Mouse (Mus musculus): ENCODE measurements around the gene Plekho1. TPM values are rescaled to one million over a fixed set of nuclear protein-coding genes. Genes with fewer than 3 reads are reported as not detected.
A peak's percentile ranks its signal among the peaks of the same experiment; 100 is the strongest.
"Not testable (repeated sequence)": the region's sequence is repeated elsewhere in the genome, so short reads cannot be mapped to it uniquely, and the experiment has no call there.

Plekho1 gene
- polyA plus RNA-seq, 1 experiment from 2014 or later: 53.5 TPM

DNA sequence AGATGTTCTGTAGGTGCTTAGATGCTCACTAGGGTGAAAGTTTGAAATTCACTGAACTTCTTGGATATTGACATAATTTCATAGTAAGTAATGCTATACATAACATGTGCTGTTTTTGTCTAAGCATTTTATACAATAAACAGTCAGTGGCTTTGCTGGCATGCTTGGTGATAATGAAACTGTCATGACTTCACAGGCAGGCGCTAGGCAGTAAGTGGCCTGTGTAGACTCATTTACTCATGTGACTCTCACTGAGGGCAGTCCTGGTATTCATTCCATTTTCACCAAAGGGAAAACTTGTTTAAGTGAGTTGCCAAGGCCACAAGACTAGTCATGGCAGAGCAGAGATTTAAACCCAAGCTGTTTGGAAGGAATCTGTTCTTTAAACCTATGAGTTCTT is 26.5 kb downstream of the Plekho1 start:
- TF ChIP-seq CTCF (IDR thresholded peaks at IDR 0.05) (no peak), EP300 (IDR thresholded peaks at IDR 0.05) (no peak)
- no peak overlapping the region for H3K4me2 ChIP-seq (replicated peaks; ENCODE audit: low read depth, low read length)
- 77% methylated on average over 1 of the region's 1 CpGs for WGBS
- H3K27ac ChIP-seq (ENCODE audit: low read length): no peak overlapping the region
- no peaks in the 10 kb centered on the region for H3K9me3 ChIP-seq (ENCODE audit: low read length)
- no peak overlapping the region for H3K9ac ChIP-seq (replicated peaks; ENCODE audit: low read depth)
- DNase-seq (ENCODE audit: low spot score): no peak
- no peak overlapping the region for H3K4me3 ChIP-seq (ENCODE audit: low read depth, low read length)
- H3K4me1 ChIP-seq (ENCODE audit: insufficient read depth, low read depth, low read length): 0 out of 2 replicates have a peak, but pooled peaks cover 4% of the 10 kb centered on the region
- no peaks in the 10 kb centered on the region for H3K36me3 ChIP-seq (ENCODE audit: insufficient read depth, low read length)
- ATAC-seq: no peak
- H3K27me3 ChIP-seq (replicated peaks; ENCODE audit: insufficient read depth, low read length): 0 out of 2 replicates have a peak, but pooled peaks cover 3% of the 10 kb centered on the region

GRCm38 (mm10) chr3:95965518-95966451 is 30.0 kb downstream of the Plekho1 start:
- H3K4me1 ChIP-seq (ENCODE audit: insufficient read depth, low read depth, low read length): no peaks in the 10 kb centered on the region
- H3K4me3 ChIP-seq (ENCODE audit: low read depth, low read length): no peak overlapping the region
- 9% methylated on average over 7 of the region's 7 CpGs for WGBS
- no peaks in the 10 kb centered on the region for H3K36me3 ChIP-seq (ENCODE audit: insufficient read depth, low read length)
- DNase-seq (ENCODE audit: low spot score) (peak; percentile 58), ATAC-seq (peak; percentile 49; the same call in 1 of the 2 replicates)
- H3K4me2 ChIP-seq (replicated peaks; ENCODE audit: low read depth, low read length): 0 out of 2 replicates have a peak overlapping the region, but pooled peaks have one; percentile 19
- TF ChIP-seq CTCF (IDR thresholded peaks at IDR 0.05) (peak; percentile 67), EP300 (IDR thresholded peaks at IDR 0.05) (no peak)
- no peak overlapping the region for H3K9ac ChIP-seq (replicated peaks; ENCODE audit: low read depth)
- no peaks in the 10 kb centered on the region for H3K27me3 ChIP-seq (replicated peaks; ENCODE audit: insufficient read depth, low read length)
- H3K27ac ChIP-seq (ENCODE audit: low read length): no peak overlapping the region
- no peaks in the 10 kb centered on the region for H3K9me3 ChIP-seq (ENCODE audit: low read length)

DNA sequence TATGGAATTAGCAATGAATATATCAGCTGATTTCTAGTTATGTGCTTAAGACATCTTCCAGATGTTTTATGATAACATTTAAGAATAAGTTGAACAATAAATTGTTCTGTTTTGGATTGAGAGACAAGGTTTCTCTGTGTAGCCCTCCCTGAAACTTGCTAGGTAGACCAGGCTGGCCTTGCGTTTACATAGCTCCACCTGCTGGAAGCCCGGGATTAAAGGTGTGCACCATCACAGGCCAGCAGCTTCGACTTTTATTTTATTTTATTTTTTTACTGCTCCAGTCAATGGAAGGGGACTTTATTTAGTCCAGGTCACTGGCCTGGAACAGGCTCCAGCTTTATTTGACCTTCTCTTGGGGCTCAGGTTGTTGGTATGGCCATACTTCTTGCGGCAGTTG is 32.1 kb downstream of the Plekho1 start:
- 35% methylated on average over 4 of the region's 4 CpGs for WGBS
- Histone ChIP-seq H3K27me3 (replicated peaks; ENCODE audit: insufficient read depth, low read length) (no peaks in the 10 kb centered on the region), H3K9ac (replicated peaks; ENCODE audit: low read depth) (no peak overlapping the region), H3K9me3 (ENCODE audit: low read length) (no peaks in the 10 kb centered on the region), H3K36me3 (ENCODE audit: insufficient read depth, low read length) (no peaks in the 10 kb centered on the region), H3K27ac (ENCODE audit: low read length) (no peak overlapping the region), H3K4me1 (ENCODE audit: insufficient read depth, low read depth, low read length) (no peaks in the 10 kb centered on the region), H3K4me3 (ENCODE audit: low read depth, low read length) (no peak overlapping the region), H3K4me2 (replicated peaks; ENCODE audit: low read depth, low read length) (no peak overlapping the region)
- peak; percentile 33 for DNase-seq (ENCODE audit: low spot score)
- ATAC-seq: no peak
- no peak for TF ChIP-seq EP300 (IDR thresholded peaks at IDR 0.05)
- peak; percentile 62 for TF ChIP-seq CTCF (IDR thresholded peaks at IDR 0.05)

DNA sequence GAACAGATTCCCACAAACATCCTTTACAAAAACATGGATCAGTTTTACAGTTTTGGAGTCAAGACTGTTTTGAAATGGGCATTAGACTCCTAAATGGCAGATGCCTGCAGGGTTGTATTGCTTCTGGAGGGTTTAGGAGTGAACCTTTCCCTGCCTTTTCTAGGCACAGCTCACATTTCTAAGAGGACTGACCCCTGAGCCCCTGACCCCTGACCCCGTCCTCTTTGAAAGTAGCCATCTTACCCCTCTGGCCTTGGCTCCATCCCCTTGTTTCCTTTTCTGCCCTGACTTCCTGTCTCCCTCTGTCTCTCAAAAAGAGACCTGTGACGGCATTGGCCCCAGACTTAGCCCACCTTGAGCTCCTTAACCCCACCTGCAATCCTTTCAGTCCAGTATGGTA is 32.6 kb downstream of the Plekho1 start:
- Histone ChIP-seq H3K4me2 (replicated peaks; ENCODE audit: low read depth, low read length) (no peak overlapping the region), H3K27ac (ENCODE audit: low read length) (no peak overlapping the region), H3K9me3 (ENCODE audit: low read length) (no peaks in the 10 kb centered on the region), H3K9ac (replicated peaks; ENCODE audit: low read depth) (no peak overlapping the region), H3K4me1 (ENCODE audit: insufficient read depth, low read depth, low read length) (no peaks in the 10 kb centered on the region), H3K36me3 (ENCODE audit: insufficient read depth, low read length) (no peaks in the 10 kb centered on the region), H3K4me3 (ENCODE audit: low read depth, low read length) (no peak overlapping the region), H3K27me3 (replicated peaks; ENCODE audit: insufficient read depth, low read length) (no peaks in the 10 kb centered on the region)
- DNase-seq (ENCODE audit: low spot score) (no peak), ATAC-seq (no peak)
- no peak for TF ChIP-seq CTCF (IDR thresholded peaks at IDR 0.05)
- no peak for TF ChIP-seq EP300 (IDR thresholded peaks at IDR 0.05)
- WGBS: 36% methylated on average over 2 of the region's 2 CpGs

DNA sequence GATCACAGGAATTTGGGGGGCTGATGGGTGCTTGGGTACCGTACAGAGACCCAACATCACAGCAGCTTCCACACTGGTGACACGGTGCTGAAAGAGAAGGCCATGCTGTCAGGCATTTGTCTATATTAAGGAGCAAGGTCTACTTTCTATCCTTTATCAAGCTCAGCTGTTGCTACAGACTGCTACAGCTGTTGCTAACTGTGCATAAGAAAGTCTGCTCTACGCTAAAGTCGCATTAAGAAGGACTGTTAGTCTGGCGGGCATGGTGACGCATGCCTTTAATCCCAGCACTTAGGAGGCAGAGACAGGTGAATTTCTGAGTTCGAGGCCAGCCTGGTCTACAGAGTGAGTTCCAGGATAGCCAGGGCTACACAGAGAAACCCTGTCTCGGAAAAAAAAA is 33.6 kb downstream of the Plekho1 start:
- not testable (repeated sequence) for H3K4me1 ChIP-seq (ENCODE audit: insufficient read depth, low read depth, low read length); H3K4me3 ChIP-seq (ENCODE audit: low read depth, low read length); H3K27ac ChIP-seq (ENCODE audit: low read length); H3K27me3 ChIP-seq (replicated peaks; ENCODE audit: insufficient read depth, low read length); H3K9me3 ChIP-seq (ENCODE audit: low read length); DNase-seq (ENCODE audit: low spot score); H3K36me3 ChIP-seq (ENCODE audit: insufficient read depth, low read length); H3K4me2 ChIP-seq (replicated peaks; ENCODE audit: low read depth, low read length); H3K9ac ChIP-seq (replicated peaks; ENCODE audit: low read depth); ATAC-seq
- 73% methylated on average over 8 of the region's 8 CpGs for WGBS

DNA sequence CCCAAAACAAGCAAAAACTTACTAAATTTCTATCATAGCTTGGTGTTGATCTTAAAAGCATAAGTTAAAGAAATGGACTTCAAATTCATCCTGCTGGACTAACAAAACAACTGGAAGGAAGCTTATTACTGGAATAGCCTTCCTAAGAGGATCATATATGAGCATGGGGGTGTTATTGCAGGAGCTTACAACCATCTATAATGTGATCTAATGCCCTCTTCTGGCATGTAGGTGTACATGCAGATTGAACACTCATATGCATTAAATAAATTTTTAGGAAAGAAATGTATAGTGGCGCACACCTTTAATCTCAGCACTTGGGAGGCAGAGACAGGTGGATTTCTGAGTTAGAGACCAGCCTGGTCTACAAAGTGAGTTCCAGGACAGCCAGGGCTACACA is 36.0 kb downstream of the Plekho1 start:
- DNase-seq (ENCODE audit: low spot score) (peak; percentile 65), ATAC-seq (no peak)
- no peaks in the 10 kb centered on the region for H3K36me3 ChIP-seq (ENCODE audit: insufficient read depth, low read length)
- H3K27ac ChIP-seq (ENCODE audit: low read length): no peak overlapping the region
- H3K9me3 ChIP-seq (ENCODE audit: low read length): no peaks in the 10 kb centered on the region
- no peak overlapping the region for H3K4me3 ChIP-seq (ENCODE audit: low read depth, low read length)
- no peak overlapping the region for H3K9ac ChIP-seq (replicated peaks; ENCODE audit: low read depth)
- H3K4me1 ChIP-seq (ENCODE audit: insufficient read depth, low read depth, low read length): no peaks in the 10 kb centered on the region
- peak; percentile 47 for TF ChIP-seq CTCF (IDR thresholded peaks at IDR 0.05)
- TF ChIP-seq EP300 (IDR thresholded peaks at IDR 0.05): no peak
- no peak overlapping the region for H3K4me2 ChIP-seq (replicated peaks; ENCODE audit: low read depth, low read length)
- H3K27me3 ChIP-seq (replicated peaks; ENCODE audit: insufficient read depth, low read length): no peaks in the 10 kb centered on the region
- WGBS: 94% methylated on average over 1 of the region's 1 CpGs
